Mouse (Mus musculus): ENCODE results near the gene Olfr156.
"Not testable (repeated sequence)": the region's sequence is repeated elsewhere in the genome, so short reads cannot be mapped to it uniquely, and the experiment has no call there.

Olfr156 gene

DNA sequence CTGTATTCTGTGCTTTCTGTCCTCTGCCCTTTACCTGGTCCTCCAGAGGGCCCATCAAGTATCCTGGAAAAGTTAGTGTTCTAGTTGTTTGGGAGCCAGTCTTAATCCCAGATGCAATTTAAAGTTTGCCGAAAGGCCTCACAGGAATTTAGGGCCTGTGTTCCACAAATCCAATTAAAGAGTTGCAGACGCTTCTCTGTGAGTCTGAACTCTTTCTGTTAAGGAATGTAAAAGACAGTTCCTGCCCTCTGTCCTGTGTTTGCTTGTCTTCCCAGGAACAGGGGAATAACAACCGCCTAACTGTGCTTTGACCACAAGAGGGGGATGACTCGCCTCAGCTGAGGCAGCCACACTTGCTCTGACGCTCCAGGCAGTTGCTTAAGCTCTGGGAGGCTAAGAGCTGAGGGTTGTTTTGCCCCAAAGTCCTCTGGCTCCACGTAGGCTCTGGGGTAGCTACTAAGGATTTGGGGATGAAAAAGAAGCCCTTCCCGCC lies at the start of gene Olfr156:
TSS of gene Olfr156 (minus strand) at position 51 of the 493 bp plus-strand sequence.
- DNase-seq (ENCODE audit: low spot score), result no peak

DNA sequence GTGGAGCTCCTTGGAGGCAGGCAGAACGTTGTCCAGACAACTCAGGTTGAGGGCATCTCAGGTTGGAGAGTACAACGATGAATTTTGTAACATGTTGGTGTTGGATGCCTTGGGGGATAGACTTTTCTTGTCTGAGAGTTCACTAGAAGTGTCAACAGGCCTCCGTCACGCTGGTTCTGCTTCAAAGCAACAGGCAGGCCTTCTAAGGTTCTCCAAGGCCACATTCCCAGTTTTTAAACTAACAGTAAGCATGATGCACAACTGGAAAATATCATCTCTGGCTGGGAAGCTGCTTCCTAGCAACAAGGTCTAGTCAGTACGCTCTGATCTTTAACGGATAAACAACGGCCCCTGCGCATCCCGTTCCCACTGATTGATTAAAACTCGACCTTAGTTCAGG lies 46.1 kb upstream of the Olfr156 start:
- DNase-seq (ENCODE audit: low spot score), result peak; percentile 29

DNA sequence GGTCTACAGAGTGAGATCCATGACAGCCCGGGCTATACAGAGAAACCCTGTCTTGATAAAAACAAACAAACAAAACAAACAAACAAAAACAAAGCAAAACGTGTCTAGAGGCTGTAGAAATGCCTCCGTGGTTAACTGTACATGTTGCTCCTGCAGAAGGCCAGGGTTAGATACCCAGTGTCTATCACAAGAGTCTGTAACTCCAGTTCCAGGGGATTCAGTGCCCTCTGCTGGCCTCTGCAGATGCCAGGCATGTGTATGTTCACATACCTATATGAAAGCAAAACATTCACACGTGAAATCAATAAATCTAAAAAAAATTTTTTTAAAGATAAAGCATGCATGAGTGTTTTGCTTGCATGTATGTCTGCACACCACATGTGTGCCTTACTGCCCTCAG lies 39.6 kb upstream of the Olfr156 start:
- no peak for DNase-seq (ENCODE audit: low spot score)

DNA sequence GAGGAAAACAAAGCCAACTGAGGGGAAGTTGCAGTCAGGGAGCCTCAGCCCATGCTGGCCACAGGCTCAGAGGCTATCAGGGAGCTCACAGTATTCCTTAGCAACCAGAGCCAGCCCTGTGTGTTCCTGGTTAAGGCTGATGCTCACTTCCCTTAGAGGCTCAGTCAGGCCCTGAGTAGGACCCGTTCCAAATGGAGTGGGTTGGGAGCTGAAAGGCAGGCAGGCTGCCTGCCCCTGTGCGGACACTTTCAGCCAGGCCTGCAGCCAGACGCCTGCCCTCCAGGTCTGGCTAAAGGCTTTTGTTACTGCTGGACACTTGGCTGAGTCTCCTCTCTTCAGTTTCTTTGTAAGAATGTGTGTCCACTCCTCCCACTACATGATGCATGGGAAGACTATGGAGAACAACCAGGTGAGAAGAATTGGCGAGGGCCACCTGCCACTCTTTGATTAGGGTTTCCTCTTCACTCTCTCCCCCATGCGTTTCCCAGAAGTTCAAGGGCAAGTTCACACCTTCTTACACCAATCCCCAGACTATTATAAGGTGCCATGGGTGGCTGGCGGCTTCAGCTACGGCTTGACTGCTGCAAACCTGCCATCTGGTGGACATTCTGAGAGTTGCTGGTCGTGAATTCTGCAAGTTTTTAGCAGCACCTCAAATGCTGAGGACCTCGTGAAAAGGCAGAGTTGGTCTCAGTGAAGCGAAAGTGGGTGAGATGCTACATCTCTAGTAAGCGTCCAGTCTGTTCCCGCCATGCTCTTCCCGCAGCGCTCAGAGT lies 37.2 kb upstream of the Olfr156 start:
- peak; percentile 31 for DNase-seq (ENCODE audit: low spot score)

DNA sequence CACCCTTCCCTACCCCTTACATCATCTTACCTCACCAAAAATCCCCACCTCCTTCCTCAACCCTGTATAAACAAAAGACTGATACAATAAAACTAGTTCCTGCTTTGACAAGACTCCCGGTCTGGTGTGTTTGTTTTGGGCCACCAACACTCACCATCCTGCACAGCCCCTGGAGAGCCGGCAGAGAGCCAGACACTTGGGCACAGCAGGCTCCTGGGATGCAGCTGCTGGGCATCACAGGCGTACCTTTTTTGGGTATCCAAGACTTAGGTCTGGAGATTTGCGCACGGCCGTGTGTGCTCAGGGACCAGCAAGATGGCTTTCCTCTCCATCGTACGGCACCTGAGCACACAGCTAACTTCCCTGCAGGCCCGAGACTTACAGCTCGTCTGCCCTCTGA lies 36.2 kb upstream of the Olfr156 start:
- DNase-seq (ENCODE audit: low spot score), result no peak

DNA sequence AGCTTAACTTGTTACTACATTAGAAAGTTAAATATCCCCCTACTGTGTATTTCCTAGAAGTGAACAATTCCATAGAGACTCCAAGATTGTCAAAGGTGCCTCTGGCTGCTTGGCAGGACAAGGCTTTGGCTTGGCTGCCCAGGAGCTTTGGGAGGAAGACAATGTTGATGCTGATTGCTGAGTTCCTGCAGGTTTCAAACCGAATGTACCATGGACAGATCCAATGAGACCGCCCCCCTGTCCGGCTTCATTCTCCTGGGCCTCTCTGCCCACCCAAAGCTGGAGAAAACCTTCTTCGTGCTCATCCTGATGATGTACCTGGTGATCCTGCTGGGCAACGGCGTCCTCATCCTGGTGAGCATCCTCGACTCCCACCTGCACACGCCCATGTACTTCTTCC lies 30.4 kb upstream of the Olfr156 start:
- DNase-seq (ENCODE audit: low spot score), result no peak

DNA sequence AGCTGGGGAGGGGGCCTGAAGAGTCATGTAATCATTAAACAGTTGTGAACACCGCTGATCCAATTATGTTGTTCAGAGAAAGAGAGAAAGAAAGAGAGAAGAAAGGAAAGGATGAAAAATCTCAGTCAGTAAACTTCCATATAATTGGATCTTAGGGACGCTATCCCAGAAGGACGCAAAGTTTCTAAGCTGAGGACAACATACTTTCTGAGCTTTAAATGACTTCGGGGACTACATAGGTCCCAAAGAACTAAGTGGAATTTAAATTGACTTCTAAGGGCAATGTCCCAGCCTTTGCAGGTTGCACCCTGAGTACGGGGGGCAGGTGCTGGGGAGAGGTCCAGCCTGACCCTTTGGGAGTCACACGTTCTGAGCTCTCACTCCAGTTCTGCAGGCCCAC lies 27.6 kb upstream of the Olfr156 start, which contains the start of gene Olfr155:
TSS of gene Olfr155 (plus strand) at position 301 of the 400 bp plus-strand sequence.
- no peak for DNase-seq (ENCODE audit: low spot score)

DNA sequence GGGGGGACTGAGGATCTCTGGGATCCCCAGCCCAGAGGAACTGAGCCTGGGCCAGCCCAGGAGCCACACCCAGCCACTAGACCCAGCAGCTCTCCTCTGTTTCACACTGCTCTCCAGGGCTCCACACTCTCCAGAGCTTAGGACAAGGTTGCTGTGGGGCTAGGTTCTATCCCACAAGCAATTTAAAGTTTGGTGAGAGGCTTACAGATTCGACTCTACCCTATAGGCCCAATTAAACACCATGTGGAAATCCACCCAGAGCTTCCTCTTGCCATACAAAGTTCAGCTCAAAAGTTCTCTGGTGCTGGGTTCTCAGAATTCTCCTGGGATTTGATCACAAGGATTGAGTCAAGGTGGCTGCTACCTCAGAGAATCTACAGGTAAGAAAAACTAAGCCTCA lies 16.4 kb upstream of the Olfr156 start, which contains the start of gene Olfr157:
TSS of gene Olfr157 (minus strand) at position 101 of the 400 bp plus-strand sequence.
- no peak for DNase-seq (ENCODE audit: low spot score)

DNA sequence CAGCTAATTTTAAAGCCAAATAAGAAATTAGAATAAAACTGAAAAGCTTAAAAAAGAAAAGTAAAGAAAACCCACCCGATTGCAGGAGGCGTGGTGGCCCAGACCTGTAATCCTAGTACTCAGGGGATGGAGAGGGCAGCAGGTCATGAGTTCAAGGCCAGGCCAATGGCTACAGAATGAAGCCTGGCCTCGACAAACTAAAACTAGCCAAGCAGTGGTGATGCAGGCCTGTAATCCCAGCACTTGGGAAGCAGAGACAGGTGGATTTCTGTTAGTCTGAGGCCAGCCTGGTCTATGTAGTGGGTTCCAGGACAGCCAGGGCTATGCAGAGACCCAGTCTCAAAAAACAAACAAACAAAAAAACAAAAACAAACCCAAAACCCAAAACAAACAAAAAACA lies 14.6 kb upstream of the Olfr156 start:
- DNase-seq (ENCODE audit: low spot score), result no peak

DNA sequence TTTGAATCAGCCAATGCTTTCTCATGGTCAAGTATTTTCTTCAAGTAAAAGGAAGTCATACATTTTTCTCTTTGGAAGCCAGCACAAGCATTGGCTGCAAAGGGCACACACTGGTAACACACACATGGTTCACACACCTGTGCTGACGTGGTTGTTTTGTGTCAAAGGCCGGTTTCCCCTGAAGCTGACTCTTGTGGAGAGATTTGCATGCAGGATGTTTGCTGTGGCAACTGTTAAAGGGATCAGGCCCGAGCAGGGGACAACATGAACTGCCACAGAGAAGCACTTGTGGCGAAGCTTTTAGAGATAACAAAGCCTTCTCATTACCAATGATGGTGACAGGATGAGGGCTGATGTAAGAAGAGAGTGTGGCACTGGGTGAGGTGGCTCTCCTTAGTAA lies 11.1 kb upstream of the Olfr156 start:
- DNase-seq (ENCODE audit: low spot score), result no peak

DNA sequence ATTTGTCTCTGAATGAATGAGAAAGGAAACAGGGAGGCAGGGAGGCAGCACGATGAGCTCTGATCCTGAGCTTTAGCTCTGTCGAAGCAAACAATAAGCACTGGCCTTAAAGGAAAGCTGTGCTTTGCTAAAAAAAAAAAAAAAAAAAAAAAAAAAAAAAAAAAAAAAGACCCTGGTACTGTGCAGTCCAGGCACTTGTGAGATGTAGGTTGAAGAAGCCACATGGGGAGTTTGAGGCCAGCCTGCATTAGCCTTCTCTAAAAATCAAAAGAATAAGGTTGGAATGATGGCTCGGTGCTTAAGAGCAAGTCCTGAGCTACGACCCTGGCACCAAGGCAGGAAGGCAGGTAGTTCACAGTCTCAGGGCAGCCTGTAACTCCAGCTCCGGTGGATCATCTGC lies 10.1 kb upstream of the Olfr156 start:
- no peak for DNase-seq (ENCODE audit: low spot score)

DNA sequence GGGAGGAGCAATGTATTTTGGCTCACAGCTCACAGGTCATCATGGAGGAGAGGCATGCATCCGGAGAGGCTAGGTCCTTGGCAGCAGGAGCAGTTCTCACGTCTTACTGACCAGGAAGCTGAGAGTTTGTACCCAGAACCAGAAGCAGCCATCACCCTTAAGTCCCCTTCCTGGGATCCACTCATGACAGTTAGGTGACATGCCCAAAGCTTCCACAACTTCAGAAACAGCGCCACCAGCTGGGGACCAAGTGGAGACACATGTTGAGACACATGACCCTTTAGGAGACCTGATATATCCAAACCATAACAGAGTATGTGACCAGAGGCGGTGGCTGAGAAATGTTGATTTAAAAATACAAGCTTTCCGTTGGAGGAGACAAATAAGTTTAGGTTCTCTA lies 8.3 kb upstream of the Olfr156 start:
- DNase-seq (ENCODE audit: low spot score), result no peak

DNA sequence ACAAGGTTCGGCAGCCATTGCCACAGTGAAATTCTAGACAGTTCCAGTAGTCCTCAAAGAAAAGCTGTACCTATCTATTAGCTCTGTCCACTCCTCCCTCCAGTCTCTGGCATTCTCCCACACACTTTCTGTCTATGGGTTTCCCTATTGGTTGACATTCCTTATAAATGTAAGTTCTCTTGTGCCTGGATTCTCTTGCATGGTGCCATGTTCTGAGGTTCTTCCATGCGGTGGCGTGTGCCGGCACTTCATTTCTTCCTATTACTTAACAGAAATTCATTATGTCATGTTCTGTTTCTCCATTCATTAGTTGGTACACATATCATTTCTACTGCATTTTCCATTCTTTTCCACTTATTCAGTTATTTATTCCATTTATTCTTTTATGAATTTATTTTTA lies 5.1 kb upstream of the Olfr156 start:
- no peak for DNase-seq (ENCODE audit: low spot score)

DNA sequence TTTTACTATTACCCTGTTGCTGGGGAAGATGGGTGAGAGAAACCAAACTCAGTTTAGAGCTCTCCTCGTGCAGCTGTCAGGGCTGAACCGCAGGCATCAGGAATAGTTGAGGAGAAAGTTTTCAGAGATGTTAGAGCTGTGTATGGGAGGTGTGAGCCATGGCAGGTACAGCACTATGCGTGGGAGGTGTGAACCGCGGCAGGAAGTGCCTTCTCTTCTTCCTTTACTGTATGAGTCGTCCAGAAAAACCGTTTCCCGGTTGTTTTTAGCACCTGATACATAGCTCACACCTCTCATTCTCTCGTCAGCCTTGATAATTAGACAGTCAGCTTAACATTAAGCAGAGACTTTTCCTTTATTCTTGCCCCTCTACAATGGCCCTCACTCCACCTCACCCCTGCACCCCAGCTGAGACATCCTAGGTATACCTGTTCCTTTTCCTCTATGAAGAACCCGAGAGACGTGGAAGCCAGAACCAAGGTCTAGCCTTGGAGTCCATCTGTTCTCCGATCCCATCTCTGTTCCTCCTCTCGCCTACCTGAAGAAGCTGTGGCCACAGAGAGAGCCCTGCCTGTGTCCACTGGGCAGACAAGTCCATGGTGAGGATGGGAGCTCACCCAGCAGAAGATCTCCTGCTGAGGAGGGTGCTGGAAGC lies 672 bp downstream of the Olfr156 start:
- no peak for DNase-seq (ENCODE audit: low spot score)

DNA sequence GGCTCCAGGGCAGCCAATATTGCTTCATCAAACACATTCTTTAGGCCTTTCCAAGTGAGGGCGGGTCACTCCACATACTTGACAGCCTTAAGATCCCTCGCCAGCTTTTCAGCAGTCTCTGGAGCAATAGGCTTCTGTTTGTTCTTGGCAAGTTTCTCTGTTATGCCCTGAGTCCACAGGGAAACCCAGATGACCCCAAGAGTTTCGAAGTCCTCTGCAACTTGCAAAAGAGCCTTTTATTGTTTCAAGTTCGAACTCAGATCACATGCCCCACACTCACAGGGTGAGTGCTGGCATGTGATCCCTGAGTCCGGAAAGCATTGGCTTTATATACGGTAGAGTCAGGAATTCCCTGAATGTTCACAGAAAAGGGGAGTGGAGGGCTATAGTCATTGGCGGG lies 24.8 kb downstream of the Olfr156 start:
- no peak for DNase-seq (ENCODE audit: low spot score)

DNA sequence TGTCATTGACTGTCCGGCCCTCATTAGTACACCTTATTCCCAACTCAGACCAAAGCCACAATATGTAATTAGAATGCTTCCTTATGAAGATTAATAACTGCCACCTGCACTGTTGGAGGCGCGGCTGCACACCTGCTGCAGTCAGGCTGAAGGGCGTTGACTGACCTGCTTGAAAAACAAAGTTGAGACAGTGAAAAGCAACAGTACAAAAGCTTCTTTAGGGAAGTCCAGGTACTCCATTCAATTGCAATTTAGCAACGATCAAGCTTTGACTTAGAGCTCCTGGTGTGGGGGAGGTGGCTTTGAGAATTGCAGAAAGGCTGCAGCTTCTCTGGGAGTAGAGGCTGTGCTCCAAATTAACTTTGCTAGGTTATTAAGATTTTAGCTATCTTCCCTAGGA lies 27.9 kb downstream of the Olfr156 start:
- not testable (repeated sequence) for DNase-seq (ENCODE audit: low spot score)

DNA sequence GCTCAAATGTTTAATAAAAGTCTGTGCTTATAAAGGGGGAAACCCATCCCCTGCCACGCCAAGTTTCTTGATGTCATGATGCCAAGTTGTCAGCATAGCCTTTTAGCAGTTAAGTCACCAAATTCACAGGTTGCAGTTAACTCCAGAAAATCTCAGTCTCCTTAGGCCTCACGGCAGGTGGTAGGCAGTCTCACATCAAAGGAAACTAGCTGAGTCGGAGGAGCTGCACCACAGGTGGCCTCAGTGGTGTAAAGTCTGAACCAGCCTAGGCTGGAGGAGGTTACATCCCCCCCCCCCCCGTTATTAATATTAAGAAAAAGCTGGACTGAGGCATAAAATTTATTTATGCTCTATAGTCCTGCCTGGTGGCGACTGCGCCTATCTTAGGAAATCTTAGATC lies 28.4 kb downstream of the Olfr156 start:
- DNase-seq (ENCODE audit: low spot score), result no peak

DNA sequence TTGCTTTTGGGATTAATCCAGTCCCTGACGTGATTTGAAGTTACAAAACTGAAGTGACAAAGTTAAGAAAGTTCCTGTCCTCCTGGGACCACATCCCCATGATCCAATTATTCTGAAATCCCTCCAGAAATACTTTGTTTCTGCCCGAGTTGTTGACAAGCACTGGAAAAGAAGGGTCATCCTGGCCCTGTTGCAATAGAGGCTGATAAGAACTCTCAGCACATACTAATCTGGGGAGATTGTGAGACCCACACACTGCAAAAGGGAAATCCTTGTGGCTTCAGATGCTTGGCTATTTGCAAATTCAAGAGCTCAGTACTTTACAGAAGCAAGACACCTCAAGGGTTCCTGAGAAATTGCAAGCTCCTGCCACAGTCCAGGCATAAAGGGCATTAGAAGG lies 51.4 kb downstream of the Olfr156 start:
- DNase-seq (ENCODE audit: low spot score), result no peak

DNA sequence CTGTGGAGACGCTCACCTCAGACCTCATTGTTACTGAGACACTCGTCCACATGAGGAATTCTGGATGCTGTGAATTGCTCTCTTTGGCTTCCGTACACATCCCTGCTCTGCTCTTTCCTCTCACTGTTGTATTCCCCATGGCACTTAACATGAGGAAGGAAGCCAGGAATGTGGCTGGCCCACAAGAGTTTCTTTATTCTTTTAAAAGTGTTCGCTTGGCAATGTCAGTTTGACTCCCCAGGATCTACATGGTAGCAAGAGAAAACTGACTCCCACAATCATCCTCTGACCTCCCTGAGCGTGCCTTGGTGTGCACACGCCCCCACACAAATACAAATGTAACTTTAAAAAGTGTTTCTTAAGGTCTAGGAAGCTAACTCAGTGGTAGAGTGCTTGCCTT lies 52.1 kb downstream of the Olfr156 start:
- DNase-seq (ENCODE audit: low spot score), result peak; percentile 57

DNA sequence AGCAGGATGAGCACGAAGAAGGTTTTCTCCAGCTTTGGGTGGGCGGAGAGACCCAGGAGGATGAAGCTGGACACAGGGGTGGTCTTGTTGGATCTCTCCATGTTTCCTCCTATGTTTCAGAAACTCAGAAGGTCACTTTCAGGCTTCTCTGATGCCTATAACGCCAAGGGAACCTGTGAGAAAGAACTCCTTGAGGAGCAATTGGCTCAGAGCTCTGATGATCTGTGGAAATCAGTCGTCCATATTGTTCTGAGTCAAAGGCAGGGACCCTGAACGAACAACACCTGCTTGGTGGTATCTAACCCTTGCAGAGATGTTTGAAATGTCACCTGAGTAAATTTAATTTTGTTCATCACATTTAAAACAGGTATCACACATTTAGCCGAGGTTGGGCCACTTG lies 52.8 kb downstream of the Olfr156 start, which contains the start of gene Olfr159:
TSS of gene Olfr159 (minus strand) at position 101 of the 400 bp plus-strand sequence.
- no peak for DNase-seq (ENCODE audit: low spot score)

Measured in testis, postnatal 14 days (tissue).